Mouse (Mus musculus): Measurements from ENCODE around the gene Xlr3a.
"Not testable (repeated sequence)": the region's sequence is repeated elsewhere in the genome, so short reads cannot be mapped to it uniquely, and the experiment has no call there.

Gene Xlr3a

DNA sequence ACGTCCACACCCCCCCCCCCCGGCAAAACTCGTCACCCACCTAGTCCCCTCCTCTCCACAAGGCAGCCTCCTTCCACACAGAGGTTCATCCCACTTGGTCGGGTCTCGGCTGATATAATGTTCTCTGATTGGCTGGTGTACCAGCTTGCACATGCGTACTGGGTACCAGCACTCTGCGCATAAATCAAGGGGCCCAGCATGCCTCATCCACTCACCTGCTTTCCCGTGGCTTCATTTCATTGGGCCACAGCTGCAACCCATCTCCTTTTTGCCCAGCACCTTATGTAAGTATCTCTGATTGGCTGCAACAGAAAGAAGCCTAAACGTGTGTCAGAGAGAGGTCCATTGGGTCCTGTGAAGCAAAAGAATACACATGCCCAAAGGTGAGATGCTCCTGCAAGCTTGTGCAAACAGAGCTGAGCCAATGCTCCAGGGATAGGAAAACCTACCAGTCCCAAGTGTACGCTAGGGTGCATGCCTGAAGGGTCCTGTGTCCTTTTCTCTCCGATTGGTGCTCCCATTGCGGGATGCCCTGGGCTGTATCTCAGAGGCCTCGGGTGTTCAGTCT is at the start of gene Xlr3a:
Gene Xlr3a (minus strand): TSS at position 155 of the 568 bp plus-strand sequence.
- not testable (repeated sequence) for DNase-seq (ENCODE audit: low spot score)

- not testable (repeated sequence) for DNase-seq (ENCODE audit: low spot score)
Measured at GRCm38 (mm10) chrX:73143218-73143618, 46.3 kb upstream of the Xlr3a start.

DNA sequence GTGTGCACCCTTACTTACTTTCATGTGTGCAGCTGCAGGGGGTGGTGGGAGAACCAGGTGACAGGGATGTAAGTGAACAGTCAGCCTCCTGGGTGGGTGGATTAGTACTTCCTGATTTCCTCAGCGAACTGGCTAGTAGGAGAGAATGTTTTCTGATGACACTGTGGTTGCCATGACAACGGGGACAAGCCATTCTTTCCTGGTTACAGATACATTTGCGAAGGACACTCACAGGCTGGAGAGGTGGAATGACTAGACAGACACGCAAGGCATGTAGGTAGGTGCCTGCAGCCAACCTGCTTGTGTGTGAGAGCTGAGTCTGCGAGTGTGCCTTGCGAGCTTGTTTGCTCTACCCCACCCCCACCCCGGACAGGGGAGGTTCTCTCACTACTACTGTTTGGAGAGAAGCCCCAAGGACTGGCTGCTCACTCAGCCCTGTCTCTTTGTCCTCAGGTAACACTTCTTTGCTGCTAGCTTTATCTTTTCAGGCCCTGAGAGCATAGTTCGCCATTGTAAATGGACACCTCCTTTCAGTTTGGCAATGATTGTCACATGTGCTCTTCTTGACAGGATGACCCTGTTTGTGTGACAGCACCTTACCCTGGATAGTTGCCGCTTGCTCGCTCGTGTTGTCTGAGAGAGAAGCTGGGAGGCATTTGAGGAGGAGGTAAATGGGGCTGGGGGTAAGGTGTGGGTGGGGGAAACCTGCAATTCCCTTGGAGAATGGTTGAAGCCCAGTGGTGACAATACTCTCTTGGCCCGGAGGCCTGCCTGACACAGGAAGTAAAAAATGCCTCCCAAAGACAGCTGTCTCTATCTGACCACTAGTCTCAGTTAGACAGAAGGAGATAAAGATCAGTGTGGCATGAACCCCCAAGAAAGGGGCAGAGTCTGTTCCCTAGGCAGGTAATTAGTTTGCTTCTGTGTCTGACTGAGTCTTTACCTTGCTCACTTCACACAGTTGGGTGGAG is 26.2 kb upstream of the Xlr3a start:
- DNase-seq (ENCODE audit: low spot score), result not testable (repeated sequence)

GRCm38 (mm10) chrX:73116747-73117146 is 19.9 kb upstream of the Xlr3a start, which contains the start of gene Gm14685:
Gene Gm14685 (plus strand): TSS chrX:73117047.
- DNase-seq (ENCODE audit: low spot score), result not testable (repeated sequence)

- not testable (repeated sequence) for DNase-seq (ENCODE audit: low spot score)
Measured at GRCm38 (mm10) chrX:73082267-73083055, 14.4 kb downstream of the Xlr3a start, which contains the start of gene Xlr4a. Gene Xlr4a (minus strand): TSS chrX:73082478.

DNA sequence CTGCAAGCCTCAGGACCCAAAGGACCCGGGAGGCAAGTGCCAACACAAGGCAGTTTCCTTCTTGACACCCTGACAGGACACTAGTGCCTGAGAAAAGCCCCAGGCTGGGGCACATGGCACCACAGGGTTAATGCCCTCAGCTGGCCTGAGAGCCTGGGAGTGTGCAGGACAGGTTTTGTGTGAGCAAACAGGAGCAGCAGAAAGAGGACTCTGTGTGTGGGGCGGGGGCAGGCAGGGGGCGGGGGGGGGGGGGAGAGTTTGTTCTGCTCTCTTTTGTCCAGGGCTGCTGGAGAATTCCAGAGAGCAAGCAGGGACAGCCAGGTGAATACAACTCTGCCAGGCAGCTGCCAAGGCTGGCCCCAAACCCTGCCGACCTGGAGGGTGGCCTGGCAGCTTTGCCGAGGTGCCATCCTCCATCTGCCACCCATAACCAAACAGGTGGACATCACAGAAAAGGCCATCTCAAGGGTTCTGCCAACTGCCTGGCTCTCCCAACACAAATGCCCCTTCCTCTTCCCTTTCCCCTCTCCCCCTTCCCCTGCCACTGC is 30.1 kb downstream of the Xlr3a start:
- not testable (repeated sequence) for DNase-seq (ENCODE audit: low spot score)

- no peak for DNase-seq (ENCODE audit: low spot score)
Measured at GRCm38 (mm10) chrX:73064415-73064793, 32.5 kb downstream of the Xlr3a start, which contains the start of gene Pnma3. Gene Pnma3 (plus strand): TSS chrX:73064787.

DNA sequence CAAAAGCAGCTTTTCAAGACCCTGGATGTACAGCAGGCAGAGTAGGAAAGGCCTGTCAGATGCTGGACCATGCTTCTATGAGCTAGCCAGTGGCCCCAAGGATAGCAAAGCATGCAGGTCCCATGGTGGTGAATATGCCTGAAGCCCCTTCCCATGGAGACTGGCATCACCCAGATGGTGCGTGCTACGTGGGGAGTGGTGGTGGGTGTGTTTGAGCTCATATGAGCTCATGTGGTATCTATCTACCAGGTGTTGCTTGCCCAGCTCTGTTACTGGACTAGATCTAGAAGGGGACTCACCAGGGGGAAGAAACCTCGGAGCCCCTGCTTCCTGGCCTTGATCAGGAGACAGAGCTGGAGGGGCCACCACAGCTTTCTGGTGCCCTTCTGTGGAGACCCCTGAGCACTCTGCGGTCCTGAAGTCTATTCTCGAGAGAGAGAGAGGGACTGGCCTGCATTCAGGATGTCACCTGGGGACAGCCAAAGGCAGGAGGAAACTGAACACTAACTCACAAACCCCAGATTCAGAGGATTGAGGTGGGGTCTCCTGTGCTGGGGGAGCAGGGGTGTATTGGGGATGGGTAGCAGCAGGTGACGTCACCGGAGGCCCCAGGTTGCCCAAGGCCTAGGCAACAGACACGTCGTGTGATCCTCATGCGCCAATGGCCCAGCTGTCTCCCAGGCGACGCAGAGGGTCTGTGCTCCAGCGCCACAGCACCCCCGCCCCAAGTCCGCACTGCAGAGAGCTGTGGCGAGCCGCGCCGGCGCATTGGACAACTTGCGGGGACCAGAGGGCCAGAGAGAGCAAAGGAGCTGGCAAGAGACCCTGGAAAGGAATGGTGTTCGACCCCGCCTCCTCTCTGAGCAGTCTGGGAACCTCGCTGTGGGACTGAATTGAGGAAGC is 33.1 kb downstream of the Xlr3a start:
- no peak for DNase-seq (ENCODE audit: low spot score)

- DNase-seq (ENCODE audit: low spot score), result no peak
Measured at GRCm38 (mm10) chrX:73062323-73062722, 34.6 kb downstream of the Xlr3a start.

DNA sequence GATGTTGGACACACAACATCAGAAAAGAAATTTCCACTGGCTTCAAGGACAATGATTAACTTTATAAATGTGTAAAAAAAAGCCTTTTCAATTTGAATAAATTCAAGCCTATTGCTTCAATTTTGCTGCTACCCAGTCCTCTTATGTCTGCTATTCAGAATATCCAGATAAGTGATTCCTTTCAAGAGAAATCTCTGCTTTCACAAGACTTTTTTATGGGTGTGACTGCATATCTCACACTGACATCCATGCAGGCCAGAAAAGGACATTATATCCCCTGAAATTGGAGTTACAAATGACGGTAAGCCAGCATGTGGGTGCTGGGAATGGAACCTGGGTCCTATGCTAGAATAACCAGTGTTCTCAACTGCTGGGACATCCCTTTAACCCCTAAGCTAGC is 35.4 kb downstream of the Xlr3a start:
- DNase-seq (ENCODE audit: low spot score), result no peak

GRCm38 (mm10) chrX:73053860-73054563 is 42.9 kb downstream of the Xlr3a start:
- DNase-seq (ENCODE audit: low spot score), result peak; percentile 78

DNA sequence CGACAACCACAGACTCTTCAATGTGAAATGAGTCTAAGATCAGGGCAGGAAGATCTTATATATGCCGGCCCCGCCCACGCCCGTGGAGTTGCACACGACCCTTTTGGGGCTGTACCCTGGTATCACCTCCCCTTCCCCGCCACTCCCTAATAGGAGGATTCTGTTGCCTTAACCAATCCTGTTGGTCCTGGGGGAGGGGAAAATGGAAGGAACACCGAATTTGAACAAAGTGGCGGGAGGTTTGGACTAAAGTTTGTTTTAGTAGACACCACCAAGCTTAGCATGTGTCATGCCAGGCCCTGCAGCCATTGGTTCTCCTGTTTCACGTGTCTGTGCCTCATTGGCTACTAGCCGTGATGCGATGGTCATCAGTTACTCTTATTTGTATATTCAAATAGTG is 57.2 kb downstream of the Xlr3a start:
- no peak for DNase-seq (ENCODE audit: low spot score)

DNA sequence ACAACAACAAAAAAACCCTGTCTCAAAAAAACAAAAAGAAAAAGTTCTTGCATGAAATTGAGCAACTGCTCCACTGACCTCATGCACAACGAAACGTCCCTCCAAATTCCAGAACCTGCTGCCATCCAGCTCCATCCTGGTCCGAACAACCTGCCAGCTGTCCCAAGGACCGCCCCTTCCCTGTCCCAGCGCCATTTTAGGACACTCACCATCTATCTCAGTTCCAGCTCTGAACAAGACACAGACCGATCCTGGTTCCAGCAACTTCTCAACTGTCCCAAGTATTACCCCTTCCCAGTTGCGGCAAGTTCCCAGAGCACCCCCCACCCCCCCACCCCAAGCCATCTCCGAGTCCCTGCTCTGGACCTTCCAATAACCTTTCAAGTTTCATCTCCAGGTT is 58.1 kb downstream of the Xlr3a start:
- no peak for DNase-seq (ENCODE audit: low spot score)

- no peak for DNase-seq (ENCODE audit: low spot score)
Measured at GRCm38 (mm10) chrX:73037003-73037402, 59.9 kb downstream of the Xlr3a start, which contains the start of gene Pnma5. Gene Pnma5 (minus strand): TSS chrX:73037103.

Measured in ovary, adult 18-20 months (tissue).